Mouse (Mus musculus) CH12.LX (cell line): ENCODE data around the gene Arhgef3. TPM values are rescaled to one million over a fixed set of nuclear protein-coding genes. Genes with fewer than 3 reads are reported as not detected.

ENCODE experiments used
- DNase-seq: peaks from one replicate; pipeline ENCODE4 v3.0.0-alpha.2; 2013; ENCODE audit errors: extremely low read depth
- H3K27ac ChIP-seq: 2 replicates; pipeline ENCODE4 v1.5.1; 2012; ENCODE audit warnings: low read depth, mild to moderate bottlenecking, control low read depth, moderate library complexity; ENCODE audit not compliant: insufficient read depth
- H3K27me3 ChIP-seq: replicated peaks from 2 replicates; pipeline ENCODE3; 2012; ENCODE audit warnings: inconsistent platforms
- H3K36me3 ChIP-seq, 2 experiments: replicated peaks in 1 of 2; 2 replicates each; pipeline versions ENCODE3 to v1.6.1; 2012; ENCODE audit warnings: inconsistent platforms in 1 of 2, low read length in 1 of 2, mild to moderate bottlenecking in 1 of 2, mixed read lengths in 1 of 2, moderate library complexity in 1 of 2; ENCODE audit not compliant: control insufficient read depth in 1 of 2, insufficient read depth in 1 of 2
- H3K4me1 ChIP-seq, 2 experiments: 2 replicates each; pipeline ENCODE4 v1.6.1; 2012; ENCODE audit warnings: inconsistent platforms in 1 of 2, moderate library complexity in 1 of 2; ENCODE audit not compliant: insufficient read depth in 2 of 2, control insufficient read depth in 1 of 2
- H3K4me2 ChIP-seq: 2 replicates; pipeline ENCODE4 v1.6.1; 2012; ENCODE audit warnings: low read depth, mild to moderate bottlenecking, control low read depth; ENCODE audit not compliant: poor library complexity, insufficient read depth, severe bottlenecking
- H3K4me3 ChIP-seq, 3 experiments: fragments of 150-350 bp in 1 of 3; sonication (generic) in 1 of 3; replicated peaks in 1 of 3; 2 replicates each; pipeline versions ENCODE3 to v1.5.1; 2011 to 2012; ENCODE audit warnings: low read depth in 2 of 3, low read length in 2 of 3, mild to moderate bottlenecking in 2 of 3, moderate library complexity in 2 of 3, control low read depth in 1 of 3, improper control_type of control experiment in 1 of 3, inconsistent platforms in 1 of 3, mixed read lengths in 1 of 3; ENCODE audit not compliant: poor library complexity in 1 of 3
- H3K79me2 ChIP-seq: replicated peaks from 2 replicates; pipeline ENCODE4 v1.6.1; 2012; ENCODE audit warnings: mild to moderate bottlenecking, moderate library complexity; ENCODE audit not compliant: control insufficient read depth, poor library complexity, insufficient read depth, severe bottlenecking; ENCODE audit errors: extremely low read depth
- H3K9ac ChIP-seq: 2 replicates; pipeline ENCODE4 v1.6.1; 2012; ENCODE audit warnings: low read depth, mild to moderate bottlenecking, control low read depth, moderate library complexity; ENCODE audit not compliant: insufficient read depth
- H3K9me3 ChIP-seq: replicated peaks from 2 replicates; pipeline ENCODE3; 2012; ENCODE audit warnings: low read length, inconsistent platforms, mixed read lengths
- CHD1 ChIP-seq: IDR thresholded peaks from 2 replicates; pipeline ENCODE4 v1.6.1; 2012; ENCODE audit warnings: low read depth, low read length, improper control_type of control experiment, inconsistent platforms
- CHD2 ChIP-seq: IDR thresholded peaks from 2 replicates; pipeline ENCODE4 v1.6.1; 2011; ENCODE audit warnings: low read length, improper control_type of control experiment
- GABPA ChIP-seq: IDR thresholded peaks from 2 replicates; pipeline ENCODE4 v1.6.1; 2012; ENCODE audit warnings: low read depth, low read length, improper control_type of control experiment, inconsistent platforms; ENCODE audit not compliant: insufficient replicate concordance
- JUN ChIP-seq: IDR thresholded peaks from 2 replicates; pipeline ENCODE4 v1.6.1; 2011; ENCODE audit warnings: low read depth, mild to moderate bottlenecking, low read length, improper control_type of control experiment, moderate library complexity; ENCODE audit not compliant: insufficient read depth
- KAT2A ChIP-seq: IDR thresholded peaks from 2 replicates; pipeline ENCODE4 v1.6.1; 2012; ENCODE audit warnings: low read length, improper control_type of control experiment, inconsistent platforms; ENCODE audit not compliant: insufficient replicate concordance
- MAFK ChIP-seq: IDR thresholded peaks from 2 replicates; pipeline ENCODE4 v1.6.1; 2011; ENCODE audit warnings: low read length, improper control_type of control experiment; ENCODE audit not compliant: insufficient replicate concordance
- NRF1 ChIP-seq: IDR thresholded peaks from 2 replicates; pipeline ENCODE4 v1.6.1; 2014; ENCODE audit warnings: low read depth, mild to moderate bottlenecking, inconsistent platforms, low read length, improper control_type of control experiment, moderate library complexity
- PAX5 ChIP-seq: IDR thresholded peaks from 2 replicates; pipeline ENCODE4 v1.6.1; 2012; ENCODE audit warnings: low read length, inconsistent platforms, mixed read lengths
- RAD21 ChIP-seq: IDR thresholded peaks from 2 replicates; pipeline ENCODE4 v1.6.1; 2011; ENCODE audit warnings: low read depth, mild to moderate bottlenecking, low read length, improper control_type of control experiment, moderate library complexity
- TBP ChIP-seq: conservative IDR thresholded peaks from 2 replicates; pipeline ENCODE4 v1.6.1; 2011; ENCODE audit warnings: low read depth, low read length, improper control_type of control experiment
- ZKSCAN1 ChIP-seq: IDR thresholded peaks from 2 replicates; pipeline ENCODE4 v1.6.1; 2012; ENCODE audit warnings: low read depth, inconsistent platforms, low read length, improper control_type of control experiment, borderline replicate concordance
- dilution Hi-C: fragments of 300-500 bp; cut with MboI; formaldehyde crosslinking; loops from 2 replicates; pipeline ENCODE4 v1.14.3; 2020; ENCODE audit warnings: low sequenced_read_pairs; ENCODE audit not compliant: extremely low pct_unique_long_range_greater_than_20kb, extremely low pct_ligation_motif_present
- in situ Hi-C: fragments of 300-500 bp; cut with MboI; formaldehyde crosslinking; loops from 3 replicates; pipeline ENCODE4 v1.14.3; 2019; ENCODE audit warnings: low sequenced_read_pairs, low pct_ligation_motif_present, low pct_unique_long_range_greater_than_20kb, mixed read lengths
- polyA plus RNA-seq: library from polyadenylated mRNA; unstranded; fragments of >175 nt; gene quantifications from 2 replicates; pipeline ENCODE4 v1.2.1, GENCODE M21; 2012; ENCODE audit warnings: low read depth; ENCODE audit not compliant: insufficient read length
- total RNA-seq, 2 experiments: library from RNA; depleted of rRNA; stranded (reverse); fragments of 300-350 nt in 1 of 2; fragments of >200 nt in 1 of 2; gene quantifications; 2 replicates each; pipeline ENCODE4 v1.2.3; 2012 to 2014

The Arhgef3 gene
- total and polyA plus RNA-seq, 3 experiments: 0.51 to 0.64 (median 0.62) TPM

DNA sequence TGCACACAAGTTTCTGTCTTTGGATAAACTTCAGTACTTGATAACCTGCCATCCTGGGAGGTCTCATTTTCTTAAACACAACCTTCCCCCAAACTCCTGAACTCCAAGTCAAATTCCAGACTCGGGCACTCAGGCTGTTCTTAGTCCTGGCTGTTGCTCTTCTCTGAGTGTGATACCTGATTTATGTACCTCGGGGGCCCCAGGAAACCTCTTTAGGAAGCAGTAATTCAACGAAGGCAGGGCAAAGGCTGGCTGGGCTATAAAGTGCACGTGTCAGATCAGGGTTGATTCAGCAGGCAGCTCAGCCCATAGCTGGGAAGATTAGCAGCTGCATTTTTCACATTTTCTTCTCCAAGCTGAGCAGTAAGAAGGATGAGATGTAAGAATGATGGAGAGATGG is 171.5 kb downstream of the Arhgef3 start:
- Histone ChIP-seq H3K79me2 (no peaks in the 10 kb centered on the region), H3K9ac (no peak overlapping the region), H3K4me2 (no peak overlapping the region), H3K4me1 (no peaks in the 10 kb centered on the region), H3K36me3 (no peaks in the 10 kb centered on the region), H3K27ac (no peak overlapping the region), H3K9me3 (no peaks in the 10 kb centered on the region), H3K4me3 (no peak overlapping the region), H3K27me3 (no peaks in the 10 kb centered on the region)
- no peak for TF ChIP-seq NRF1
- TF ChIP-seq GABPA: no peak
- no peak for TF ChIP-seq MAFK
- TF ChIP-seq CHD2: no peak
- no peak for TF ChIP-seq ZKSCAN1
- no peak for TF ChIP-seq RAD21
- TF ChIP-seq JUN: no peak
- TF ChIP-seq CHD1: no peak
- no peak for TF ChIP-seq PAX5
- in situ Hi-C loops (no loop called here), dilution Hi-C loops (no loop called here)
- no peak for DNase-seq

DNA sequence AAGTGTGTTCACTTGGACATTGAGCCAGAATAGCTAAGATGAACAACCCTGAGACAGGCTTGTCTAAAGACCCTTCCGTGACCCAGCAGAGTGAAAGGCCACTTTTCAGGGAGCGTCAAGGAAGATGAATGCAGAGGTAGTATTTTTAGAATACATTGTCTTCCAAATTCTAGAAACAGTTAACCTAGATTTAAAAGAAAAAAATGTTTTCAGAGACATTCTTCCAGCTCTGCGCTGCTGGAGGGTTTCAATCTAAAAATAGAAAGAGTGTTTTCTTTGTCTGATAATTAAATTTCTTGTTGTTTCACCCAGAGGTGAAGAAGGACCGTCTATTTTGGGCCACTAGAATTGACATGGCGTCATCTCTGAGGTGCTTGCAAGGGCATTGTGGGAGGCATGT is 174.4 kb downstream of the Arhgef3 start:
- in situ Hi-C loops: no loop called here
- H3K4me2 ChIP-seq: no peak overlapping the region
- H3K4me3 ChIP-seq: no peak overlapping the region
- no peak overlapping the region for H3K27ac ChIP-seq
- DNase-seq: no peak
- no peak overlapping the region for H3K9ac ChIP-seq
- no peaks in the 10 kb centered on the region for H3K36me3 ChIP-seq
- dilution Hi-C loops: no loop called here
- no peaks in the 10 kb centered on the region for H3K4me1 ChIP-seq
- no peaks in the 10 kb centered on the region for H3K27me3 ChIP-seq
- H3K9me3 ChIP-seq: no peaks in the 10 kb centered on the region
- TF ChIP-seq KAT2A: no peak
- H3K79me2 ChIP-seq: no peaks in the 10 kb centered on the region

DNA sequence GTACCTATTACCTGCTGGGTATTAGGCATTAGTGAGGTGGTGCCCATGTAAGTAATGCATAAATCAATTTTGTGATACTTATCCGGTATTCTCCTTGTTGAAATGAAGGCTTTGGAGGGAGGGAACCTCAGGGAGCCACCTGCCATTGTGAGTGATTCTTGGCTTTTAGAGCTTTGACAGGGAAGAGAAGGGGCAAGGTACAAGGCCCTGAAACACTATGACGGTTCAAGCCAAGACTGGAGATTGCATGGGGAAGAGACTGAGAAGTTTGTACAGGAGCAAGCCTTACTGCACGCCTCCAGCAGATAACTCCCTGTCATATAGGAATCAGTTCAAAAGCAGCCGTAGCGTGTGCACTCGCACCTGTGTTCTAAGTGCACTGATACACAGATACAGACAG is 177.4 kb downstream of the Arhgef3 start:
- in situ Hi-C loops: no loop called here
- dilution Hi-C loops: no loop called here
- Histone ChIP-seq H3K4me3 (no peak overlapping the region), H3K27me3 (no peaks in the 10 kb centered on the region), H3K4me1 (no peaks in the 10 kb centered on the region), H3K36me3 (no peaks in the 10 kb centered on the region), H3K9ac (no peak overlapping the region), H3K79me2 (no peaks in the 10 kb centered on the region), H3K27ac (no peak overlapping the region), H3K4me2 (no peak overlapping the region), H3K9me3 (no peaks in the 10 kb centered on the region)
- no peak for TF ChIP-seq ZKSCAN1
- no peak for TF ChIP-seq TBP
- DNase-seq: no peak
